Comparison of ENCODE assay signal across 10 mouse cellular contexts in the genomic region with DNA sequence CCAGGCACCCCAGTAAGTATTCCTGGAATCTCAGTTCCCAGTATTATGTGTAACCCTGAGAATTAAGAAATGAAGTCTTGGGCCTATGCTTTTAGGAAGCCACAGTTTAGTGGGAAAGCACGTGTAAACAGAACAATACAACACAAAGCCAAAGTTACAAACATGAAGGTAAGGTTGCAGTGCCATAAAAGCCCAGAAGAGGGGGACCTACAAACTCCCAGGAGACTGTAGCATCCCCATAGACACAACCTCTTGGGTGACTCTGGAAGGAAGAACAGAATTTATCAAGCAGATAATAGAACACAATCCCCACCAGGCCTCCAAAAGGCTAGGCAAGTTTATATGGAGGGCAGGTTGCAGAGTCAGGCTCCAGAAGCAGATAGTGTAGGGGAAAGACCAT. TPM values are rescaled to one million over a fixed set of nuclear protein-coding genes. Genes with fewer than 3 reads are reported as not detected.
A peak's percentile ranks its signal among the peaks of the same experiment; 100 is the strongest.
DNase-seq lines count a peak whose midpoint lies in the region; ATAC-seq and TF ChIP-seq lines count a peak whose summit lies in the region.
"Had no signal": no experiment of that assay in that cellular context is flagged by ENCODE, and none has a peak within 500 bp of the region (broad histone marks: within the 10 kb centered on the region; RNA-seq: fewer than 3 reads in every experiment).

No protein-coding gene starts in this region.

- H3K4me1 ChIP-seq in cerebellum, adult 2 months (ENCODE audit: control insufficient read depth, insufficient read depth, low read length): no peaks in the 10 kb centered on the region
- peaks cover 2% of the 10 kb centered on the region; the same call in 1 of the 2 replicates for H3K4me1 ChIP-seq in cortical plate, adult 2 months (ENCODE audit: control insufficient read depth, insufficient read depth, low read length)
- H3K4me1 ChIP-seq: heart, embryonic 12.5 days had no signal

- TF ChIP-seq POLR2A in cerebellum, adult 2 months (IDR thresholded peaks at IDR 0.05; ENCODE audit: borderline replicate concordance, insufficient read depth, low read length): no peak
- TF ChIP-seq POLR2A in cortical plate, adult 2 months (IDR thresholded peaks at IDR 0.05; ENCODE audit: extremely low read depth, insufficient read depth, low read length): no peak

- no peaks in the 10 kb centered on the region for H3K27me3 ChIP-seq in cerebellum, adult 2 months (ENCODE audit: control insufficient read depth, insufficient read depth, low read length)
- H3K27me3 ChIP-seq: heart, embryonic 12.5 days had no signal

- peak; percentile 13; the same call in 1 of the 2 replicates for TF ChIP-seq CTCF in cerebellum, adult 2 months (IDR thresholded peaks at IDR 0.05; ENCODE audit: borderline replicate concordance, insufficient read depth, low read depth, low read length)
- TF ChIP-seq CTCF in cortical plate, adult 2 months (IDR thresholded peaks at IDR 0.05; ENCODE audit: extremely low read depth, insufficient read depth, low read length): peak; percentile 37; the same call in 1 of the 2 replicates

- ATAC-seq in megakaryocyte, adult 5-6 weeks (ENCODE audit: poor library complexity, severe bottlenecking): no peak

- H3K4me3 ChIP-seq in cerebellum, adult 2 months (replicated peaks; ENCODE audit: insufficient read depth, low read depth, low read length): no peak overlapping the region
- no peak overlapping the region for H3K4me3 ChIP-seq in cortical plate, adult 2 months (ENCODE audit: insufficient read depth, low read length)
- H3K4me3 ChIP-seq: heart, embryonic 12.5 days had no signal

- no peak for DNase-seq in cerebellum, adult 2 months
- DNase-seq in cerebellum, postnatal 14 days: no peak
- peak; percentile 41 for DNase-seq in layer of hippocampus, adult 11-12 months (ENCODE audit: low spot score)
- DNase-seq in layer of hippocampus, adult 9-10 months (ENCODE audit: low spot score): no peak
- DNase-seq in A20 (ENCODE audit: low read depth, low spot score): peak; percentile 27
- no peak for DNase-seq in spleen, postnatal 4 days (ENCODE audit: low spot score in 2 of 2)
- DNase-seq: adrenal gland, postnatal 36 days had no signal

- 50% methylated on average over 1 of the region's 1 CpGs for WGBS in cerebellum, adult 2 months

- no peak overlapping the region for H3K27ac ChIP-seq in cerebellum, adult 2 months (ENCODE audit: insufficient read depth, low read length)
- H3K27ac ChIP-seq in cortical plate, adult 2 months (ENCODE audit: insufficient read depth, low read length): no peak overlapping the region

RNA-seq across cellular contexts. Expression of gene Nkrf, which starts 27.9 kb away (rescaled TPM):
- polyA plus RNA-seq in cerebellum, adult 2 months (2012; rRNA removed): 21.4 and 24.3 TPM in 2 replicates
- polyA plus RNA-seq in cortical plate, adult 2 months (2012; rRNA removed): 16.5 and 16.7 TPM in 2 replicates
- total RNA-seq in megakaryocyte, adult 5-6 weeks (2015): 6.4 and 6.6 TPM in 2 replicates
- total RNA-seq in megakaryocyte, adult 5-6 weeks (2017): 3.2 and 8.0 TPM in 2 replicates

RNA-seq across cellular contexts. Expression of gene C330007P06Rik, which starts 56.7 kb away (rescaled TPM):
- polyA plus RNA-seq in cerebellum, adult 2 months (2012; rRNA removed): 28.8 and 30.2 TPM in 2 replicates
- polyA plus RNA-seq in cortical plate, adult 2 months (2012; rRNA removed): 23.2 and 26.0 TPM in 2 replicates
- 23.8 and 25.9 TPM in 2 replicates for total RNA-seq in megakaryocyte, adult 5-6 weeks (2015)
- 51.9 and 59.1 TPM in 2 replicates for total RNA-seq in megakaryocyte, adult 5-6 weeks (2017)

RNA-seq across cellular contexts. Expression of gene Ube2a, which starts 56.9 kb away (rescaled TPM):
- 39.8 and 41.1 TPM in 2 replicates for polyA plus RNA-seq in cerebellum, adult 2 months (2012; rRNA removed)
- 41.1 and 44.7 TPM in 2 replicates for polyA plus RNA-seq in cortical plate, adult 2 months (2012; rRNA removed)
- 97.6 and 104 TPM in 2 replicates for total RNA-seq in megakaryocyte, adult 5-6 weeks (2015)
- 19.8 and 22.7 TPM in 2 replicates for total RNA-seq in megakaryocyte, adult 5-6 weeks (2017)

Comparison
In these comparisons a context has a peak if more than half of its experiments do, and no peak if none do; other contexts are left out.
1. DNase-seq: peak in layer of hippocampus, adult 11-12 months (single experiment) and A20 (single experiment); none in cerebellum, adult 2 months (0 of 2), cerebellum, postnatal 14 days (0 of 2), layer of hippocampus, adult 9-10 months (single experiment) and spleen, postnatal 4 days (0 of 2).